Mouse (Mus musculus) forebrain, postnatal 0 days (tissue): Measurements from ENCODE around the gene Sept12. TPM values are rescaled to one million over a fixed set of nuclear protein-coding genes. Genes with fewer than 3 reads are reported as not detected.
A peak's percentile ranks its signal among the peaks of the same experiment; 100 is the strongest.

Experiments
- ATAC-seq: fragments of 200-750 bp; cut with Nextera tagmentation; 2 replicates; pipeline ENCODE4 v1.8.0; 2017; ENCODE audit warnings: mild to moderate bottlenecking, moderate library complexity
- DNase-seq: peaks from one replicate; pipeline ENCODE4 v3.0.0-alpha.2; 2015
- H3K27ac ChIP-seq: fragments of 300-500 bp; sonication (generic); 2 replicates; pipeline ENCODE4 v1.5.1; 2014; ENCODE audit warnings: low read depth, mild to moderate bottlenecking, antibody characterized with exemption, low read length, moderate library complexity, mixed read lengths
- H3K27me3 ChIP-seq: fragments of 300-500 bp; sonication (generic); 2 replicates; pipeline ENCODE4 v1.6.1; 2014; ENCODE audit warnings: mild to moderate bottlenecking, low read length, mixed read lengths; ENCODE audit not compliant: insufficient read depth
- H3K36me3 ChIP-seq: fragments of 300-500 bp; sonication (generic); 2 replicates; pipeline ENCODE4 v1.6.1; 2014; ENCODE audit warnings: mild to moderate bottlenecking, moderate library complexity; ENCODE audit not compliant: insufficient read depth
- H3K4me1 ChIP-seq: fragments of 300-500 bp; sonication (generic); 2 replicates; pipeline ENCODE4 v1.6.1; 2014; ENCODE audit warnings: antibody characterized with exemption; ENCODE audit not compliant: insufficient read depth
- H3K4me2 ChIP-seq: fragments of 300-500 bp; sonication (generic); 2 replicates; pipeline ENCODE4 v1.6.1; 2014; ENCODE audit warnings: low read depth, mild to moderate bottlenecking, moderate library complexity
- H3K4me3 ChIP-seq: fragments of 300-500 bp; sonication (generic); 2 replicates; pipeline ENCODE4 v1.5.1; 2014; ENCODE audit warnings: low read depth, low read length, mixed read lengths
- H3K9ac ChIP-seq: fragments of 300-500 bp; sonication (generic); 2 replicates; pipeline ENCODE4 v1.6.1; 2014; ENCODE audit warnings: mild to moderate bottlenecking
- H3K9me3 ChIP-seq: fragments of 300-500 bp; sonication (generic); 2 replicates; pipeline ENCODE4 v1.6.1; 2016; ENCODE audit warnings: low read length
- CTCF ChIP-seq: sonication (generic); IDR thresholded peaks from 2 replicates; pipeline ENCODE4 v1.5.1; 2016; ENCODE audit warnings: antibody characterized with exemption, control low read depth, low read depth
- WGBS: fragments of 180-500 bp; shearing (Covaris S2); extraction: QIAGEN DNeasy Blood & Tissue Kit; methylation state at CpG from one replicate; pipeline ENCODE4 v1.1.7; 2014; 5-methylcytosine and 5-hydroxymethylcytosine counted together
- polyA plus RNA-seq: library from polyadenylated mRNA; unstranded; fragments of >200 nt; fragmentation: Nextera tagmentation; extraction: Ambion mirVana; gene quantifications from 2 replicates; pipeline ENCODE4 v1.2.1, GENCODE M21; 2015
- total RNA-seq: library from RNA; depleted of rRNA; stranded (reverse); fragments of >200 nt; gene quantifications from 2 replicates; pipeline ENCODE4 v1.2.3, GENCODE M21; 2014

The Sept12 gene
- total and polyA plus RNA-seq, 2 experiments from 2014 or later, result not detected

DNA sequence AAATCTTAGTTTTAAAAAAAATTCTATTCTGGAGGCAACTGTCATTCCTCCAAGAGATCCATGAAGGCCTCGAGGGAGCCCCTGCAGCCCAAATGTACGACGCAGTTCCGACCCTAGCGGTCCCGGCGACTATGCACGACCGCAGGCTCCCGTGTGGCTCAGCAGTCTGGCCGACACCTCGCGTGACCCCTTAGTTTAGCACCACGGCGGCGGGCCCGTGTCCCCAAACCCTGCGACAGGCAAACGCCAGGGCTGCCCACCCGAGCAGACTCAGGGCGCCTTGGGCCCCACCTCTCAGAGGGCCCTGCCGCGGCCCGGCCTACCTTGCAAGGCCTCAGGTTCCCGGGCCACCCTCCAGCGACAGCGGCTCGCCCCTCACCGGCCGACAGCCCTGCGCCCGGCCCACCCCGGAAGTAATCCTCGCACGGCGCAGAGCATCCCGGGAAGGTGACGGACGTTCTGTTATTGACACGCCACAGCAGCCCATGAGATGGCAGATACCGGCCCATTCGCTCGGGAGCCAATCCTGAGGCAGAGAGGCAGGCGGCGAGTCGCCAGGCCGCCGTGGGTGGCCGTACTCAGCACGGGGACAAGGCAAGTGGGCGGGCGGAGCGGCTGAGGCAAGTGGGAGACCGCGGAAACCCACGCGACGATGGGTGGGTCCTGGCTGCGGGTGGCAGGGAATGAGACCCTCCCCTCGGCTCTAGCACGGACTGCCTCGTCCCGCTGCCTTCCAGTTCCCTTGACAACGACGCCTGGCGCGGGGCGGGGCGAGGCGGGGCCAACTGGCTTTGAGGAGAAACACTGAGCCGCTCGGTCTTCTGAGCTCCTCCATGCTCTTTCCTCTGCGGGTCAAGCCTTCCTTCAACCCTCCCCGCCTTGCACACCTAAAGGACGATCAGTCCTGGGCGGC, 33.6 kb downstream of the Sept12 start, which contains the start of gene Anks3:
Gene Anks3, minus strand, starts transcription at position 409 of the 913 bp plus-strand sequence.
- peak within 1 kb of the TSS; percentile 90 for H3K9ac ChIP-seq
- peaks cover 6% of the 10 kb centered on the region; the same call in 1 of the 2 replicates for H3K36me3 ChIP-seq
- no peak for TF ChIP-seq CTCF
- H3K9me3 ChIP-seq, result no peaks in the 10 kb centered on the region
- peak within 1 kb of the TSS; percentile 86 for H3K27ac ChIP-seq
- ATAC-seq (peak; percentile 97), DNase-seq (peak; percentile 99)
- H3K4me3 ChIP-seq, result peak within 1 kb of the TSS; percentile 83
- H3K4me1 ChIP-seq, result peaks cover 8% of the 10 kb centered on the region; the same call in 1 of the 2 replicates
- peak within 1 kb of the TSS; percentile 78 for H3K4me2 ChIP-seq
- WGBS, result 1% methylated on average over 76 of the region's 76 CpGs
- no peaks in the 10 kb centered on the region for H3K27me3 ChIP-seq

GRCm38 (mm10) chr16:4963346-4963745, 34.3 kb downstream of the Sept12 start:
- H3K4me3 ChIP-seq, result peak overlapping the region; percentile 83
- ATAC-seq (no peak), DNase-seq (no peak)
- 39% methylated on average over 9 of the region's 9 CpGs for WGBS
- no peaks in the 10 kb centered on the region for H3K27me3 ChIP-seq
- peak overlapping the region; percentile 86; the same call in 1 of the 2 replicates for H3K27ac ChIP-seq
- peaks cover 6% of the 10 kb centered on the region; the same call in 1 of the 2 replicates for H3K36me3 ChIP-seq
- H3K4me1 ChIP-seq, result peaks cover 8% of the 10 kb centered on the region; the same call in 1 of the 2 replicates
- TF ChIP-seq CTCF, result no peak
- peak overlapping the region; percentile 90 for H3K9ac ChIP-seq
- H3K4me2 ChIP-seq, result peak overlapping the region; percentile 78
- no peaks in the 10 kb centered on the region for H3K9me3 ChIP-seq

- Histone ChIP-seq H3K4me2 (no peak overlapping the region), H3K36me3 (peaks cover 28% of the 10 kb centered on the region), H3K27ac (no peak overlapping the region), H3K9ac (no peak overlapping the region), H3K9me3 (no peaks in the 10 kb centered on the region), H3K4me3 (no peak overlapping the region), H3K4me1 (peaks cover 8% of the 10 kb centered on the region; the same call in 1 of the 2 replicates), H3K27me3 (no peaks in the 10 kb centered on the region)
- 89% methylated on average over 8 of the region's 8 CpGs for WGBS
- TF ChIP-seq CTCF, result no peak
- ATAC-seq (no peak), DNase-seq (no peak)
Measured at GRCm38 (mm10) chr16:4960260-4960659, 37.4 kb downstream of the Sept12 start.

DNA sequence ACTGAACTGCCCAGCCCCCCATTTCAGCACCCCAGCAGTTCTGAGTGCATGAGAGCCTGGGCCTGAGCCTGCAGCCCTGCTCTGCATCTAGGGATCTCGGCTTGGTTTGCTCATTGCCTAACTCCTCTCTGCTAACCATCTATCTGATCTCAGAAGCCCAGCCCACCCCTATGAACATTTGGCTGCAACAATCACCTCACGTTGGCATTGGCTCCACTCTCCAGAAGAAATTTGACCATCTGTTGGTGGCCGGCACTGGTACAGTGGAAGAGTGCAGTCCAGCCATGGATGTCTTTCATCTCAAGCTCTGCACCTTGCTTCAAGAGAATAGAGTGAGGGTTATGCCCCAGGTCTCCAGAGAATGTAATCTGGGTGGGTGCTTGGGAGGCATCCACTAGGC, 40.2 kb downstream of the Sept12 start:
- peaks cover 55% of the 10 kb centered on the region for H3K36me3 ChIP-seq
- DNase-seq, result no peak
- WGBS, result 83% methylated on average over 3 of the region's 3 CpGs

GRCm38 (mm10) chr16:4956609-4957008, 41.0 kb downstream of the Sept12 start:
- Histone ChIP-seq H3K27me3 (no peaks in the 10 kb centered on the region), H3K27ac (no peak overlapping the region), H3K4me2 (no peak overlapping the region), H3K4me1 (no peaks in the 10 kb centered on the region), H3K36me3 (peaks cover 62% of the 10 kb centered on the region), H3K4me3 (no peak overlapping the region), H3K9me3 (no peaks in the 10 kb centered on the region), H3K9ac (no peak overlapping the region)
- no peak for TF ChIP-seq CTCF
- 89% methylated on average over 3 of the region's 3 CpGs for WGBS
- DNase-seq (no peak), ATAC-seq (no peak)

More for the DNA sequence above, 40.2 kb downstream of the Sept12 start:
- ATAC-seq, result no peak
- Histone ChIP-seq H3K9me3 (no peaks in the 10 kb centered on the region), H3K4me2 (no peak overlapping the region), H3K9ac (no peak overlapping the region), H3K4me3 (no peak overlapping the region), H3K27ac (no peak overlapping the region), H3K4me1 (no peaks in the 10 kb centered on the region), H3K27me3 (no peaks in the 10 kb centered on the region)
- TF ChIP-seq CTCF, result no peak

GRCm38 (mm10) chr16:4947378-4947777, 50.3 kb downstream of the Sept12 start:
- no peak for DNase-seq
- 78% methylated on average over 4 of the region's 4 CpGs for WGBS
- Histone ChIP-seq H3K4me3 (no peak overlapping the region), H3K36me3 (peaks cover 72% of the 10 kb centered on the region), H3K9ac (no peak overlapping the region), H3K27ac (no peak overlapping the region), H3K9me3 (no peaks in the 10 kb centered on the region), H3K4me1 (no peaks in the 10 kb centered on the region), H3K4me2 (no peak overlapping the region), H3K27me3 (no peaks in the 10 kb centered on the region)
- TF ChIP-seq CTCF, result no peak
- no peak for ATAC-seq

GRCm38 (mm10) chr16:4946155-4946554, 51.5 kb downstream of the Sept12 start:
- H3K4me3 ChIP-seq, result no peak overlapping the region
- no peak for TF ChIP-seq CTCF
- H3K27me3 ChIP-seq, result no peaks in the 10 kb centered on the region
- peaks cover 74% of the 10 kb centered on the region for H3K36me3 ChIP-seq
- H3K9me3 ChIP-seq, result no peaks in the 10 kb centered on the region
- no peak overlapping the region for H3K27ac ChIP-seq
- DNase-seq (no peak), ATAC-seq (no peak)
- H3K4me1 ChIP-seq, result no peaks in the 10 kb centered on the region
- H3K9ac ChIP-seq, result no peak overlapping the region
- no peak overlapping the region for H3K4me2 ChIP-seq
- 91% methylated on average over 3 of the region's 3 CpGs for WGBS
